Mouse (Mus musculus) stomach, postnatal 0 days (tissue): Measurements from ENCODE around the gene Ap5s1. TPM values are rescaled to one million over a fixed set of nuclear protein-coding genes. Genes with fewer than 3 reads are reported as not detected.
A peak's percentile ranks its signal among the peaks of the same experiment; 100 is the strongest.

Experiments used
- ATAC-seq: fragments of 200-750 bp; cut with Nextera tagmentation; 2 replicates; pipeline ENCODE4 v1.8.0; 2017; ENCODE audit not compliant: low FRiP score, low TSS enrichment
- DNase-seq: peaks from one replicate; pipeline ENCODE4 v3.0.0-alpha.2; 2016; ENCODE audit warnings: low spot score
- H3K27ac ChIP-seq: fragments of 300-500 bp; sonication (generic); replicated peaks from 2 replicates; pipeline ENCODE4 v1.5.1; 2014; ENCODE audit warnings: mild to moderate bottlenecking, control low read depth
- H3K27me3 ChIP-seq: fragments of 300-500 bp; sonication (generic); 2 replicates; pipeline ENCODE4 v1.6.1; 2014; ENCODE audit warnings: low read length; ENCODE audit not compliant: control insufficient read depth, insufficient read depth
- H3K36me3 ChIP-seq: fragments of 300-500 bp; sonication (generic); 2 replicates; pipeline ENCODE4 v1.6.1; 2014; ENCODE audit warnings: low read length, mixed read lengths; ENCODE audit not compliant: control insufficient read depth, insufficient read depth
- H3K4me1 ChIP-seq: fragments of 300-500 bp; sonication (generic); replicated peaks from 2 replicates; pipeline ENCODE4 v1.6.1; 2014; ENCODE audit warnings: antibody characterized with exemption; ENCODE audit not compliant: control insufficient read depth, insufficient read depth
- H3K4me2 ChIP-seq: fragments of 300-500 bp; sonication (generic); replicated peaks from 2 replicates; pipeline ENCODE4 v1.6.1; 2014; ENCODE audit warnings: low read depth, mild to moderate bottlenecking, control low read depth, moderate library complexity
- H3K4me3 ChIP-seq: fragments of 300-500 bp; sonication (generic); 2 replicates; pipeline ENCODE4 v1.5.1; 2014; ENCODE audit warnings: low read depth, low read length, control low read depth
- H3K9ac ChIP-seq: fragments of 300-500 bp; sonication (generic); 2 replicates; pipeline ENCODE4 v1.6.1; 2014; ENCODE audit warnings: mild to moderate bottlenecking, low read length, control low read depth, mixed read lengths
- H3K9me3 ChIP-seq: fragments of 300-500 bp; sonication (generic); 2 replicates; pipeline ENCODE4 v1.6.1; 2016; ENCODE audit warnings: low read length; ENCODE audit not compliant: control insufficient read depth
- CTCF ChIP-seq: IDR thresholded peaks from 2 replicates; pipeline ENCODE4 v1.5.1; 2016; ENCODE audit warnings: antibody characterized with exemption, low read depth, mild to moderate bottlenecking, moderate library complexity
- EP300 ChIP-seq: optimal IDR thresholded peaks from 2 replicates; pipeline ENCODE3; 2016; ENCODE audit warnings: antibody characterized with exemption
- WGBS: fragments of 180-500 bp; shearing (Covaris S2); extraction: QIAGEN DNeasy Blood & Tissue Kit; methylation state at CpG from one replicate; pipeline ENCODE4 v1.1.7; 2014; 5-methylcytosine and 5-hydroxymethylcytosine counted together
- polyA plus RNA-seq: library from polyadenylated mRNA; unstranded; fragments of >200 nt; fragmentation: Nextera tagmentation; extraction: Ambion mirVana; gene quantifications from 2 replicates; pipeline ENCODE4 v1.2.1, GENCODE M21; 2015

Gene Ap5s1
- polyA plus RNA-seq, 1 experiment from 2014 or later, result 22.0 TPM

DNA sequence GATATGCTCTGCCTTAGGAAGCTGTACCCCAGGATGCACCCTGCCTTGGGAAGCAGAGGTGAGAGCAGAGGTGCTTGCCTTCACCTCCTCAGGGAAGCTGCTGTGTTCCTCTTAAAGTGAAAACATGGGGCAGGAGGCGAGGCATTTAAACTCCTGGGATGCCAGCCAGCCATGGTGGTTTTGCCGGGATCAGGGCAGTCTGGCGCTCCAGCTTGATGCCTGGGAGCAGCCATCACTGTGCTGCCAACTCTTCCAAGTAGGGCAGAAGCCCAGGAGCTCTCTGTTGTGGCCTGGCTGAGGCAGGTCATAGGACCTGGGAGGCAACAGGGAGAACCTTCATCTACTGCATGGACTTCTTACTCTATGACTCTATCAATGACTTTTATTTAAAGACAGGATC is 5.6 kb upstream of the Ap5s1 start:
- no peak for TF ChIP-seq CTCF
- no peak for TF ChIP-seq EP300
- H3K27me3 ChIP-seq, result no peaks in the 10 kb centered on the region
- H3K4me2 ChIP-seq, result no peak overlapping the region
- H3K36me3 ChIP-seq, result peaks cover 8% of the 10 kb centered on the region; the same call in 1 of the 2 replicates
- no peak overlapping the region for H3K9ac ChIP-seq
- H3K4me1 ChIP-seq, result peaks cover 8% of the 10 kb centered on the region
- DNase-seq (no peak), ATAC-seq (no peak)
- WGBS, result 88% methylated on average over 3 of the region's 3 CpGs
- H3K4me3 ChIP-seq, result no peak overlapping the region
- no peak overlapping the region for H3K27ac ChIP-seq
- H3K9me3 ChIP-seq, result no peaks in the 10 kb centered on the region

- Histone ChIP-seq H3K4me3 (no peak overlapping the region), H3K36me3 (peaks cover 5% of the 10 kb centered on the region; the same call in 1 of the 2 replicates), H3K27ac (peak overlapping the region; percentile 97), H3K4me1 (peaks cover 8% of the 10 kb centered on the region), H3K4me2 (peak overlapping the region; percentile 14; the same call in 1 of the 2 replicates), H3K9ac (no peak overlapping the region; the same call in 1 of the 2 replicates), H3K9me3 (no peaks in the 10 kb centered on the region), H3K27me3 (no peaks in the 10 kb centered on the region)
- peak; percentile 71 for DNase-seq
- ATAC-seq, result peak; percentile 68
- 52% methylated on average over 6 of the region's 6 CpGs for WGBS
- TF ChIP-seq CTCF (no peak), EP300 (no peak)
Observed at GRCm38 (mm10) chr2:131203816-131204409, 3.0 kb upstream of the Ap5s1 start.

- Histone ChIP-seq H3K4me2 (peak overlapping the region; percentile 34; the same call in 1 of the 2 replicates), H3K4me1 (peaks cover 12% of the 10 kb centered on the region), H3K9ac (peak overlapping the region; percentile 27; the same call in 1 of the 2 replicates), H3K36me3 (peaks cover 5% of the 10 kb centered on the region; the same call in 1 of the 2 replicates), H3K27ac (peak overlapping the region; percentile 97), H3K27me3 (no peaks in the 10 kb centered on the region), H3K4me3 (no peak overlapping the region), H3K9me3 (no peaks in the 10 kb centered on the region)
- ATAC-seq, result peak; percentile 95
- TF ChIP-seq EP300 (peak; percentile 91), CTCF (no peak)
- 8% methylated on average over 7 of the region's 7 CpGs for WGBS
- peak; percentile 98 for DNase-seq
Observed at GRCm38 (mm10) chr2:131204410-131204981, 2.4 kb upstream of the Ap5s1 start.

DNA sequence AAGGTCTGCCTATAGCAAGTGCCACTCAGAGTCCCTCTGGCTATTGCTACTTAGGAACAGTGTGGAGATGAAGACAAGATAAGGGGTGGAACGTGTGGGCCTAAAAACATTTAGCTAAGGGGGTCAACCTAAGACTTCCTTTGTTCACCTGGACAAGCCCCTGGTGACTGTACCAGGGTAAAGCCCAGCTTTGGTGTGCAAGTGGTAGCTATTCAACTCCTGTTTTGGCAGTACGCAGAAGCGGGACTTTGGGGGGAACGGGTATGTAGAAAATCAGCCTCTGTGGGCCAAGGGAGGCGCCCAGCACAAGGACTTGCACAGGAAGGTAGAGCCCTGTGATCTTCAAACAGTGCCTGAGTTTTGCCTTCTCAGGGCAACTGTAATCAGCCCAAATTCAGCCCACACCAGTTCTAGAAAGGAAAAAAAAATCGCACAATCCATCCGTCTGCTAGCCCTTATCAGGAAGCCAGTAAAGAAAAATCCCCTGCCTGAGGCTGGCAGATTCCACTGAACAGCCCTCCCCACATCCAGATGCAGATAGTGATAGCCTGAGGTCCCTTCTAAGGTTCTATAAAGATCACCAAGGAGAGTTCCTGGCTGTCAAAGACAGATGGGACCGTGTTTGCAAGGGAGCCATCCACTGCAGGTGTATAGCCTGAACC is 1.2 kb upstream of the Ap5s1 start:
- H3K4me2 ChIP-seq, result no peak overlapping the region; the same call in 1 of the 2 replicates
- H3K9me3 ChIP-seq, result no peaks in the 10 kb centered on the region
- no peak overlapping the region for H3K4me3 ChIP-seq
- DNase-seq (no peak), ATAC-seq (no peak)
- peaks cover 14% of the 10 kb centered on the region for H3K4me1 ChIP-seq
- H3K27me3 ChIP-seq, result no peaks in the 10 kb centered on the region
- no peaks in the 10 kb centered on the region for H3K36me3 ChIP-seq
- TF ChIP-seq EP300, result no peak
- TF ChIP-seq CTCF, result no peak
- H3K27ac ChIP-seq, result peak overlapping the region; percentile 97
- 69% methylated on average over 8 of the region's 8 CpGs for WGBS
- H3K9ac ChIP-seq, result no peak overlapping the region

DNA sequence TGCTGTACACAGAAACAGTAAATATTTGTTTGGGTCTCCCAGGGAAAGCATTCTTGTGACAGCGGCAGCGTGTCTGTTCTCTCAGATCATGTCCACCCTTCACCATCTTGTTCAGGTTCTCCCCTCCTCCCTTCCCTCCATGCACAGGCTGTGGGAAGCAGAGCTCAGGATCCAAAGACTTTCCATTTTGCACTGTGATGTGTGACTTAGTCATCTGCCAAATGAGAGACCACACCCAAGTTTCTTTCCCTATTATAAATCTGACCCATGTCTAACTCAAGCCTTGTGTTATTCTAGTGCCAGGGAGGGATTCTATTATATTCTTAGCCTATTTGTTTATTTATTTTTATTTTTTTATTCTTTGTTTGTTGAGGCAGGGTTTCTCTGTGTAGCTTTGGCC is 1.5 kb downstream of the Ap5s1 start:
- H3K4me2 ChIP-seq, result no peak overlapping the region
- no peak overlapping the region for H3K9ac ChIP-seq
- ATAC-seq (no peak), DNase-seq (no peak)
- WGBS, result 70% methylated on average over 2 of the region's 2 CpGs
- TF ChIP-seq CTCF, result no peak
- no peak for TF ChIP-seq EP300
- peaks cover 8% of the 10 kb centered on the region; the same call in 1 of the 2 replicates for H3K36me3 ChIP-seq
- no peaks in the 10 kb centered on the region for H3K27me3 ChIP-seq
- H3K27ac ChIP-seq, result peak overlapping the region; percentile 36; the same call in 1 of the 2 replicates
- H3K4me1 ChIP-seq, result peaks cover 16% of the 10 kb centered on the region
- H3K4me3 ChIP-seq, result no peak overlapping the region
- no peaks in the 10 kb centered on the region for H3K9me3 ChIP-seq
